Mouse (Mus musculus): ENCODE measurements at regions not wholly inside any gene's neighbourhood (a gene's known extent, or its start where the extent isn't known, plus 50 kb on each side); places are given as distances from the start of the nearest gene placed in this dataset.

DNA sequence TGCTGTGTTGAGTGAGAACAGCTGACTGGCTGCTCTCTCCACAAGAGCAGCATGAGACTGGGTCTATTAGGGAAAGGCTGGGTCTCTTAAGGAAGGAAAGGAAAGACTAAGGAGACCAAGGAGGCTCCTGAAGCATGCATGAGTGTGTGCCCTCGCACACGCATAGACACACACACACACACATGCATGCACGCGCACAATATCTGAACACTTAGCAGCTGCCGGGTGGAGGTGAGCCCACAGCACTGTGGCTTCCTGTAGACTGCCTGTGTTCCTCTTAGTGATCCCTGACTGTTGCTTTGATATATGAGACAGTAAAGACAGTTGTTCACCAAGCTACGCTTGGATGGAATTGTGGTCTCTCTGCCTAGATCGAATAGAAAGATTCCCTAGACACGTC, 429.6 kb downstream of the Gpam start:
- TF ChIP-seq CTCF (IDR thresholded peaks at IDR 0.05; ENCODE audit: low read depth), result no peak
- TF ChIP-seq EP300 (optimal IDR thresholded peaks at IDR 0.05), result no peak

Data from stomach, postnatal 0 days (tissue).